Mouse (Mus musculus): ENCODE results near the gene Gm10320. TPM values are rescaled to one million over a fixed set of nuclear protein-coding genes. Genes with fewer than 3 reads are reported as not detected.

Gene Gm10320
- polyA plus RNA-seq, 2 experiments, result 1.6 to 2.3 TPM

- Histone ChIP-seq H3K27ac (replicated peaks; ENCODE audit: low read depth, low read length) (no peak overlapping the region), H3K4me1 (ENCODE audit: control insufficient read depth, insufficient read depth, low read length) (no peaks in the 10 kb centered on the region), H3K9ac (ENCODE audit: low read depth, low read length, severe bottlenecking) (no peak overlapping the region), H3K27me3 (ENCODE audit: control insufficient read depth, insufficient read depth, low read length) (no peaks in the 10 kb centered on the region; the same call in 1 of the 2 replicates), H3K4me3 (replicated peaks; ENCODE audit: low read length) (no peak overlapping the region), H3K36me3 (ENCODE audit: control insufficient read depth, insufficient read depth, low read length) (no peaks in the 10 kb centered on the region), H3K9me3 (ENCODE audit: control insufficient read depth, low read length) (no peaks in the 10 kb centered on the region), H3K4me2 (replicated peaks; ENCODE audit: low read depth, low read length, severe bottlenecking) (no peak overlapping the region)
- no peak for DNase-seq (ENCODE audit: low spot score)
- no peak for ATAC-seq (ENCODE audit: low FRiP score, low read depth)
- no peak for TF ChIP-seq POLR2A (IDR thresholded peaks at IDR 0.05; ENCODE audit: borderline replicate concordance, extremely low read depth, insufficient read depth, insufficient read length)
- WGBS, result 65% methylated on average over 12 of the region's 12 CpGs
These were observed 21.5 kb downstream of the Gm10320 start for GRCm38 (mm10) chr13:98470321-98470720.

- Histone ChIP-seq H3K36me3 (ENCODE audit: control insufficient read depth, insufficient read depth, low read length) (no peaks in the 10 kb centered on the region), H3K27ac (replicated peaks; ENCODE audit: low read depth, low read length) (no peak overlapping the region), H3K9ac (ENCODE audit: low read depth, low read length, severe bottlenecking) (no peak overlapping the region), H3K4me3 (replicated peaks; ENCODE audit: low read length) (no peak overlapping the region), H3K4me2 (replicated peaks; ENCODE audit: low read depth, low read length, severe bottlenecking) (no peak overlapping the region), H3K9me3 (ENCODE audit: control insufficient read depth, low read length) (no peaks in the 10 kb centered on the region), H3K27me3 (ENCODE audit: control insufficient read depth, insufficient read depth, low read length) (no peaks in the 10 kb centered on the region; the same call in 1 of the 2 replicates), H3K4me1 (ENCODE audit: control insufficient read depth, insufficient read depth, low read length) (no peaks in the 10 kb centered on the region)
- DNase-seq (ENCODE audit: low spot score) (no peak), ATAC-seq (ENCODE audit: low FRiP score, low read depth) (no peak)
- WGBS, result 61% methylated on average over 4 of the region's 4 CpGs
- TF ChIP-seq POLR2A (IDR thresholded peaks at IDR 0.05; ENCODE audit: borderline replicate concordance, extremely low read depth, insufficient read depth, insufficient read length), result no peak
These were observed 21.9 kb downstream of the Gm10320 start for GRCm38 (mm10) chr13:98469916-98470315.

- no peak overlapping the region for H3K4me3 ChIP-seq (replicated peaks; ENCODE audit: low read length)
- H3K4me2 ChIP-seq (replicated peaks; ENCODE audit: low read depth, low read length, severe bottlenecking), result no peak overlapping the region
- WGBS, result 62% methylated on average over 4 of the region's 4 CpGs
- ATAC-seq (ENCODE audit: low FRiP score, low read depth), result no peak
- H3K9me3 ChIP-seq (ENCODE audit: control insufficient read depth, low read length), result no peaks in the 10 kb centered on the region
- H3K27ac ChIP-seq (replicated peaks; ENCODE audit: low read depth, low read length), result no peak overlapping the region
- peak; percentile 2 for DNase-seq (ENCODE audit: low spot score)
- H3K36me3 ChIP-seq (ENCODE audit: control insufficient read depth, insufficient read depth, low read length), result no peaks in the 10 kb centered on the region
- no peaks in the 10 kb centered on the region for H3K4me1 ChIP-seq (ENCODE audit: control insufficient read depth, insufficient read depth, low read length)
- H3K27me3 ChIP-seq (ENCODE audit: control insufficient read depth, insufficient read depth, low read length), result no peaks in the 10 kb centered on the region
- no peak overlapping the region for H3K9ac ChIP-seq (ENCODE audit: low read depth, low read length, severe bottlenecking)
- TF ChIP-seq POLR2A (IDR thresholded peaks at IDR 0.05; ENCODE audit: borderline replicate concordance, extremely low read depth, insufficient read depth, insufficient read length), result no peak
These were observed 30.3 kb downstream of the Gm10320 start for GRCm38 (mm10) chr13:98461467-98461866.

GRCm38 (mm10) chr13:98456398-98456797 lies 35.4 kb downstream of the Gm10320 start:
- DNase-seq (ENCODE audit: low spot score), result no peak
- no peaks in the 10 kb centered on the region for H3K27me3 ChIP-seq (ENCODE audit: control insufficient read depth, insufficient read depth, low read length)
- no peak for TF ChIP-seq POLR2A (IDR thresholded peaks at IDR 0.05; ENCODE audit: borderline replicate concordance, extremely low read depth, insufficient read depth, insufficient read length)
- ATAC-seq (ENCODE audit: low FRiP score, low read depth), result no peak
- H3K27ac ChIP-seq (replicated peaks; ENCODE audit: low read depth, low read length), result no peak overlapping the region
- no peaks in the 10 kb centered on the region for H3K36me3 ChIP-seq (ENCODE audit: control insufficient read depth, insufficient read depth, low read length)
- no peak overlapping the region for H3K4me2 ChIP-seq (replicated peaks; ENCODE audit: low read depth, low read length, severe bottlenecking)
- no peaks in the 10 kb centered on the region; the same call in 1 of the 2 replicates for H3K4me1 ChIP-seq (ENCODE audit: control insufficient read depth, insufficient read depth, low read length)
- 0 out of 2 replicates have a peak, but pooled peaks cover 5% of the 10 kb centered on the region for H3K9me3 ChIP-seq (ENCODE audit: control insufficient read depth, low read length)
- 70% methylated on average over 2 of the region's 2 CpGs for WGBS
- no peak overlapping the region for H3K9ac ChIP-seq (ENCODE audit: low read depth, low read length, severe bottlenecking)
- H3K4me3 ChIP-seq (replicated peaks; ENCODE audit: low read length), result no peak overlapping the region

- Histone ChIP-seq H3K27me3 (ENCODE audit: control insufficient read depth, insufficient read depth, low read length) (no peaks in the 10 kb centered on the region), H3K27ac (replicated peaks; ENCODE audit: low read depth, low read length) (no peak overlapping the region), H3K9ac (ENCODE audit: low read depth, low read length, severe bottlenecking) (no peak overlapping the region), H3K4me1 (ENCODE audit: control insufficient read depth, insufficient read depth, low read length) (no peaks in the 10 kb centered on the region; the same call in 1 of the 2 replicates), H3K4me2 (replicated peaks; ENCODE audit: low read depth, low read length, severe bottlenecking) (no peak overlapping the region), H3K4me3 (replicated peaks; ENCODE audit: low read length) (no peak overlapping the region), H3K36me3 (ENCODE audit: control insufficient read depth, insufficient read depth, low read length) (no peaks in the 10 kb centered on the region), H3K9me3 (ENCODE audit: control insufficient read depth, low read length) (0 out of 2 replicates have a peak, but pooled peaks cover 5% of the 10 kb centered on the region)
- no peak for TF ChIP-seq POLR2A (IDR thresholded peaks at IDR 0.05; ENCODE audit: borderline replicate concordance, extremely low read depth, insufficient read depth, insufficient read length)
- ATAC-seq (ENCODE audit: low FRiP score, low read depth) (no peak), DNase-seq (ENCODE audit: low spot score) (no peak)
- WGBS, result 89% methylated on average over 10 of the region's 10 CpGs
These were observed 36.2 kb downstream of the Gm10320 start for GRCm38 (mm10) chr13:98455646-98456045.

Measured in limb, embryonic 14.5 days (tissue).